Mouse (Mus musculus): Measurements from ENCODE around the gene Tcf23.

The Tcf23 gene

GRCm38 (mm10) chr5:30968416-30968815 lies at the start of gene Tcf23:
Gene Tcf23, plus strand, starts transcription at chr5:30968662.
- no peak for DNase-seq (ENCODE audit: low read depth)

GRCm38 (mm10) chr5:30918691-30919090 lies 49.8 kb upstream of the Tcf23 start:
- DNase-seq (ENCODE audit: low read depth): no peak

DNA sequence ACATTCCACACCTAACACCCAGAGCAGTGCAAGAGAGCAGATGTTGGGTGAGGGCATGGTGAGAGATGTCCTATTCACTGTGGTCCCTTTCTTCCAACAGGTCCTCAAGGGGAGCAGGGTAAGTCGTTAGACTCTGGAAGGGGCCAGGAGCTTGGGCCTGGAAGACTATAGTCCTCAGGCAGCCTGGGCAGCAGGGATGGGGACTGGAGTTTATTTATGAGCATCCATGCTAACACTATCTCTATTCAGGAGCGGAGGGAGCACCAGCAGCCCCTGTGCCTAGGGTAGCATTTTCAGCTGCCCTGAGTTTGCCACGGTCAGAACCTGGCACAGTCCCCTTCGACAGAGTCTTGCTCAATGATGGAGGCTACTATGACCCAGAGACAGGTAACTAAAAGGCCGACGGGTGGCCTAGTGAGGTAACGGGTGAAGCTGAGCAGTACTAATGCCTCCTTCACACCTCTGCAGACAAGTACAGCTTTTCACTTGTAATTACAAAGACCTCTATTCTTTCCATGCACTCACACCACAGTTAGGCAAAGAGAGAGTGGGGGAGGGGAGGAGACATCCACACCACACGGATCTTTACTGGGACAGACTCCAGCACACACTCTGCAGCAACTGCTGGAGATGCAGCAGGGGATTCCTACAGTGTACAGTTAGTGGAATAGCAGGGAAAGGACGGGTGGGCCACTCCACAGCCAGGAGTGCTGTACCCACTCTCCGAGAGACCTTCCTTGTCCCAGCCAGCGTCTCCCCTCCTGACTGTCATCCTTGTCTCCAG lies 48.4 kb upstream of the Tcf23 start:
- DNase-seq (ENCODE audit: low read depth): no peak

DNA sequence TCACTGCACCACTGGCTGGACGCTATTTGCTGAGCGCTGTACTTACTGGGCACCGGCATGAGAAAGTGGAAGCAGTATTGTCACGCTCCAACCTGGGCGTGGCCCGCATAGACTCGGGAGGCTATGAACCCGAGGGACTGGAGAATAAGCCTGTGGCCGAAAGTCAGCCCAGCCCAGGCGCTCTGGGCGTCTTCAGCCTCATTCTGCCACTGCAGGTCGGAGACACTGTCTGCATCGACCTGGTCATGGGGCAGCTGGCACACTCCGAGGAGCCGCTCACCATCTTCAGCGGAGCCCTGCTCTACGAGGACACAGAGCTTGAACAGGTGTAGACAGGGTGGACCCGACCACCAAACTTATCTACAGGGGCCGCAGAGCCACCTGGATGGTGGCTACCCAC lies 47.8 kb upstream of the Tcf23 start:
- no peak for DNase-seq (ENCODE audit: low read depth)

- DNase-seq (ENCODE audit: low read depth): peak; percentile 90
Measured at GRCm38 (mm10) chr5:30921256-30922033, 47.0 kb upstream of the Tcf23 start, which contains the start of gene Khk. Gene Khk, plus strand, starts transcription at chr5:30921431.

DNA sequence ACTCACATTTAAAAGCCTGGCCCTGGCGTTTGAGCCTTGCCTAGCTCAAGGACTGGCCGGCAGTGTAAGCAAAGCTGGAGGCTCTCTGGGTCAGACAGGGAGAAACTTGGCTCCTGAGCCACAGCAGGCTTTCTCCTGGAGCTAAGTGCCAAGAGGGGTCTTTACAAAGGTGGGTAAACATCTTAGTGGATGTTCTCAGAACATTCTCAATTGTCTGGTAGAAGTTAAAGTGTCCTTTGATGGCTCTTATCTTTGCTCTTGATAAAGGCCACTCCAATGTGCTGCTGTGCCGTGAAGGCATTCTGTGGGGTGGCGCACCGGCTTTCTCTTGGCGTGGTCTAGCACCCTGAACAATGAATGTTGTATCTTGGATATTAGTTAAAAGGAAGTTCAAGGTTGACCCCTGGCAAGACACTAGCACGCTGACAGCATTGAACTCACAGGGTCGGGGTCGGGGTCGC lies 45.9 kb upstream of the Tcf23 start:
- DNase-seq (ENCODE audit: low read depth): no peak

DNA sequence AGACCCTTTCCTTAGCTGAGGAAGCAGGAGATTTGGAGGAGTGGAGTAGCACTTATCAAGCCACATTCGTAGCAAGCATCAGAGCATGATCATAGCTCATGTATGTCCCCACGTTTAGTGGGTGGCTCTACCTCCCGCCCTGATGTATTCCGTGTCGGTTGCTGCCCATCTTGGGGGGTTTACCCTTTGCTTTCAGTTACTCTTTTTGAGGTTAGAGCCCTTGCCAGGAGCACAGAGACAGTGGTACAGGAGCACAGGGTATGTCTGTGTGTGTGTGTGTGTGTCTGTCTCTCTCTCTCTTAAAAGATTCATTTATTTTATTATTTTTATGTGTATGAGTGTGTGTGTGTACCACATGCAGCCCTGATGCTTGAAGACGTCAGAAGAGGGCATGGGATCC lies 45.3 kb upstream of the Tcf23 start:
- DNase-seq (ENCODE audit: low read depth): no peak

- no peak for DNase-seq (ENCODE audit: low read depth)
Measured at GRCm38 (mm10) chr5:30924614-30925013, 43.8 kb upstream of the Tcf23 start.

DNA sequence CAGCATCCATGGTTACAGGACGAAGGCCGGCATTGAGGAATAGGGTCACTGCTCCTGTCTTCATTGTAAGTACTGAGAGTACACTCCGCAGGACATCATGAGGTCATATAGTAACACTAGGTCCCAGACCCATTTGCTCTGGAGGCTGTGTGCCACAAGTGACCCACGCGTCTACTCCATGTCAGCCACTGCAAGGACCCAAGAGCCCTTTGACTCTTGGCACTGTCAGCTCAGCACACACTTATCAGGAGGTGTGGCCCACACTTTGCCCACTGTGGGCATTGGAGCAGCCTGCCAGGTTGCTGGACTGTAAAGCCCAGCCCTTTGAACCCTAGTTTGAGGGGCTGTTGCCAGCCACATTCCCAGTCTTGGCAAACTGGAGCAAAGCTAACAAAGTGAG lies 43.2 kb upstream of the Tcf23 start:
- DNase-seq (ENCODE audit: low read depth): no peak

- DNase-seq (ENCODE audit: low read depth): no peak
Measured at GRCm38 (mm10) chr5:30926073-30926472, 42.4 kb upstream of the Tcf23 start.

DNA sequence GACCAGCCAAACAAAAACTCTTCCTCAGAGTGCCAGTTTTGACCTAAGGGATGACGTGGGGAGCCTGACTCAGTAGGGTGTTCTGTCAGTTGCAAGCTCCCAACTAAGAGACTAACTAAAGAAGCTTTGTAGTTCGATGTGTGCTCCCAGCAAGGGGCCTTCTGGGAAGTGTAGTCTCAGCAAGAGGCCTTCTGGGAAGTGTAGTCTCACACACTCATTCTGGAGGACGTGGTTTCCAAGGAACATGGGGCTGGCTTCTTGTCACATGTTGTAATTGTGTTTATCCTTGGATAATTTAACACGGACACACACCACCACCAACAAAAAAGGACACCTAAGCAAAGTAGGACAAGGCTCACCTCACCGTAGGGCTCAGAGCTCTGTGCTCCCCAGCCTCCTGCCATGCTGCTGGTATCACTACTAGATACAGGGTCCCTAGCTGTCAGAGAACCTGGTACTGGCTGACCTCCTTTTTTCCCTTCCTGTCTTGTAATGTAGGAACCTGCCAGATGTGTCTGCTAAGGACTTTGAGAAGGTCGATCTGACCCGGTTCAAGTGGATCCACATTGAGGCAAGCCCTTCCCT lies 40.4 kb upstream of the Tcf23 start:
- peak; percentile 62 for DNase-seq (ENCODE audit: low read depth)

DNA sequence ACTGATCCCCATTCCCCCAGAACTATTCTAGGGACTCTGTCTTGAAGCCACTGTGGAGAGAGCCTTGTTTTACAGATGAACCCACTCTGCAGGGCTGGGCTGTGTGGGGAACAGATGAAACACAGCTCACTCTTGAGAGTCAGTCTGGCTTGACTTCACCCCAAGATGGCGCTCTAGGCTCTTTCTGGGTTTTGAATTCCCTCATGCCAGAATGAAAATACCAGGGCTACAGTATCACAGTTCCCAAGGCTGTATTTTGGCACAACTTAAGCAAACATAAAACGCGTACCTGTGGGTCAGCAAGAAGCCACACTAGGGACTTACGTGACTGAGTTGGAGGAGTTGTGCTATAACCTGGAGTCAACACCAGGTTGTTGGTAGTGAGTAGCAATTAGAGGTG lies 38.3 kb upstream of the Tcf23 start:
- DNase-seq (ENCODE audit: low read depth): peak; percentile 92

DNA sequence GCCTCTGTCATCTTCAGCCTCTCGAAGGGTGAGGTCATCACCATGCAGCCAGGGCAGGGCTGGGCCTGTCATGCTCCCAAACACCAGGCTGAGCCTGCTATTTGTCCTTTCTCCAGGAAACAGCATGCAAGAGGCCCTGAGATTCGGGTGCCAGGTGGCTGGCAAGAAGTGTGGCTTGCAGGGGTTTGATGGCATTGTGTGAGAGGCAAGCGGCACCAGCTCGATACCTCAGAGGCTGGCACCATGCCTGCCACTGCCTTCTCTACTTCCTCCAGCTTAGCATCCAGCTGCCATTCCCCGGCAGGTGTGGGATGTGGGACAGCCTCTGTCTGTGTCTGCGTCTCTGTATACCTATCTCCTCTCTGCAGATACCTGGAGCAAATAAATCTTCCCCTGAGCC lies 37.6 kb upstream of the Tcf23 start:
- no peak for DNase-seq (ENCODE audit: low read depth)

DNA sequence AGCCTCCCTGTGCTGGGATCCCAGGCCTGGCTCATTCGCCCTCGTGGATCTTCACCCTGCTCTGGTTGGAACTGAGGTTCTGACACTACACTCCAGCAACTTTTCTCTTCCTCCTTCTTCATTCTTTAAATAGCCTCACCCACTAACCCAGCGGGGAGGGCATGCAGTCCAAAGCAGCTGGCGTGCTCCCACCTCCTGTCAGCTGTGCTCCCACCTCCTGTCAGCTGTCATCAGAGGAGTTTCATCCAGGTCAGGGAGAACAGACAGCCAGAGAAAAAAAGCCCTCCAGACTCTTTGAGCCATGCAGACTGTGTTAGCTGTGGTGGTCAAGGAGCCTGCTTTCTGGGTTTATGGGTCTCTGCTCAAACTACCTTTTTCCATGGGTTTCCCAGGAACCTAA lies 37.1 kb upstream of the Tcf23 start:
- no peak for DNase-seq (ENCODE audit: low read depth)

DNA sequence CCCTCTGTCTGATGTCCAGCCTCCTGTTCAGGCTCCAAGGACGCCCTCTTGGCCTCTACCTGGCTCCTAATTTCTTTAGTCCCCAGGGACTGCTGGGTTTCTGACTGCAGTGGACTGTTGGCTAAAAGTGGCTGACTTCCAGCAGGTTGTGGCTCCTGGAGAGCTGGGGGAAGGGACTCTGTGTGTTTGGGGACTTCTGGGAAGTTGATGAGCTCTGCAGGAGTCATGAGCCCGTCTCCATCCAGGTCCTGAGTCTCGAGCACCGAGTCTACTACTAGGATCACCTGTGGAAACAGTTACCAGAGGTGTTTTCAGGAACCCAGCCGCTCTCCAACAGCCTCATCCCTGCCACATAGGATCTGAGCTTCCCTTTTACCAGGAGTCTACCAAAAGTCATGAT lies 34.8 kb upstream of the Tcf23 start:
- DNase-seq (ENCODE audit: low read depth): no peak

DNA sequence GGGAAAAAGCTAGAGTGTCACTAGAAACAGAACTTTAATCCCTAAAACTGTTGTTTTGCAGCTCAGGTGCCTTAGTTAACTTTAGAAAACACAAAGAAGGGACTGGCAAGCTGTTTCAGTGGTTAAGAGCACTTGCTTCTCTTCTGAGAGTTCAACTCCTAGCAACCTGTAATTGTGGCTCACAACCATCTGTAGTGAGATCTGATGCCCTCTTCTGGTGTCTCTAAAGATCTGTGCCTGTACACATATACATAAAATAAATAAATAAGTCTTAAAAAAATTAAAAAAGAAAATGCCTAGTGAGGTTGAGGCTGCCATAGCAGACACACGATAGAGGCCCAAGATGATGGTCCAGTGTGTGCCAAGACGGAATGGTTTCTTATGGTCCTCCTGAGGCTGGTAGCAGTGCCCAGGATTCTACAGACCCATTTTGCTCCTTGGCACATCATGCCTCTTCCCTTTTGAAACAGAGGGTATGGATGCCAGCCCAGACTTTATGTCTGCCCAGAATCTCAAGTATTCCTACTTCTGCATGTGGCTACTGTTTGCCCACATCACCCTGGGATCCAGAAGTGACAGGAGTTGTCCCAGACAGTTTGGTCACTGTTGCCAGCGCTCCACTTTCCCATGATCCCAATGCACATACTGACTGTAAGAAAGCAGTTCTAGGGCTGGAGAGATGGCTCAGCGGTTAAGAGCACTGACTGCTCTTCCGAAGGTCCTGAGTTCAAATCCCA lies 33.6 kb upstream of the Tcf23 start:
- peak; percentile 34 for DNase-seq (ENCODE audit: low read depth)

DNA sequence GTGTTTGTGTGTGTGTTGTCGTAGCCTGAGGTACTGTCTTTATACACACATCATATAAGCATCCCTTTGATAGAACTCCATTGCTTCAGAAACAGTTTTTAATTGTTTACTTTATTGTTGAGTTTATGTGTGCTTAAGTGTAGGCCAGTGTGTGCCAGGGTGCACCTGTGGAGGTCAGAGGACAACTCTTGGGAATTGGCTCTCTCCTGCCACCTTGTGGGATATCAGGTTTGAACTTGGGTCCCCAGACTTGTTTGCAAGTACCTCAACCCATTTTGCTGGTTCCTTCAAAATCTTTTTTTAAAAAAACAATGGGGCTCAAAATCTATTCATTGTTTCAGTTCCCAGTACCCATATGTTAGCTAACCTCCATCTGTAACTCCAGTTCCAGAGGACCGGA lies 25.5 kb upstream of the Tcf23 start:
- no peak for DNase-seq (ENCODE audit: low read depth)

DNA sequence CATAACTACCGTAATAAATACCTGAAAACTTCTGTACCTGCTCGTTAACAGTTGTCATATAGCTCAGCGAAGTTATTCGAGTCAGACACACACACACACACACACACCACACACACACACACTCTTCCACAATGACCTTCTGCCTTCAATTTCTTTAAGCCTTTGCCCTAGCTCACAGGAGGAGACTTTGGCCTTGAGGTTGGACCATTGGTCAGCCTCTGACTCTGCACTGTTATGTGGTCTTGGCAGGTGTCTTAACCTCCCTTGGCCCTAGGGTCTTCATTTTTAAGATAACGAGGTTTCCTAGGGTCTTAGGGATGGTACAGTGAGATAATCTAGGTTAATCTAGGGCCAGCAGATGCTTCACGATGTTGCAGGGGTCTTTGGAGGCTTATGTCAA lies 24.1 kb upstream of the Tcf23 start:
- no peak for DNase-seq (ENCODE audit: low read depth)

- peak; percentile 75 for DNase-seq (ENCODE audit: low read depth)
Measured at GRCm38 (mm10) chr5:30944956-30945781, 23.3 kb upstream of the Tcf23 start, which contains the start of gene Cgref1. Gene Cgref1, minus strand, starts transcription at chr5:30945591.

GRCm38 (mm10) chr5:30948620-30949019 lies 19.8 kb upstream of the Tcf23 start:
- no peak for DNase-seq (ENCODE audit: low read depth)

GRCm38 (mm10) chr5:30949654-30950326 lies 18.7 kb upstream of the Tcf23 start:
- DNase-seq (ENCODE audit: low read depth): peak; percentile 96
